Mouse (Mus musculus): ENCODE data around the gene Samm50.

DNA sequence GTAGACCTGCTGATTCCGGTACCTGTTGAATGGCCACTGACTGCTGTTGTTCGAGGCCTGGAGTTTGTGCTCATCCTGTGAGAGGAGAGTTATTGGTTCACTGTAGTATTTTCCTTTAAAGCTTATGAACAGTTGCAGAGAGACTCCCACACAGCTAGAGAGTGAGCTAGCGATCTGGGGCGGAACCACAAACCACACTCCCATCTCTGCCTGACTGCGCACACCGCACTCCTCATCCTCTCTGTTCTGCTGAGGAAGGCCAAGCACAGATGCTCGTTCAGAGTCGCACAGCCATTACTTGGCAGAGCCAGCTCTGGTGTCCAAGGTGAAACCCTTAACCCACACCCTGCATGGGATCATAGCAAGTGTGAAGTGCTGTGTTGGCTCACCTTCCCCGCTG is 13.3 kb upstream of the Samm50 start:
- TF ChIP-seq CTCF (conservative IDR thresholded peaks at IDR 0.05; ENCODE audit: low read length) (no peak), POU5F1 (IDR thresholded peaks at IDR 0.05; ENCODE audit: borderline replicate concordance, low read length) (no peak), NANOG (IDR thresholded peaks at IDR 0.05; ENCODE audit: borderline replicate concordance, low read length) (no peak)
